Mouse (Mus musculus) limb, embryonic 11.5 days (tissue): ENCODE results near the gene Gm48552. TPM values are rescaled to one million over a fixed set of nuclear protein-coding genes. Genes with fewer than 3 reads are reported as not detected.

Experiments
- ATAC-seq: fragments of 200-750 bp; cut with Nextera tagmentation; 2 replicates; pipeline ENCODE4 v1.8.0; 2017; ENCODE audit warnings: low read depth; ENCODE audit not compliant: insufficient number of reproducible peaks, low FRiP score, low TSS enrichment
- DNase-seq: peaks from one replicate; pipeline ENCODE4 v3.0.0-alpha.2; 2015; ENCODE audit warnings: low spot score
- H3K27ac ChIP-seq: fragments of 300-500 bp; sonication (generic); replicated peaks from 2 replicates; pipeline ENCODE4 v1.5.1; 2014; ENCODE audit warnings: low read depth, mild to moderate bottlenecking, low read length
- H3K27me3 ChIP-seq: fragments of 300-500 bp; sonication (generic); 2 replicates; pipeline ENCODE4 v1.6.1; 2014; ENCODE audit warnings: mild to moderate bottlenecking, low read length, mixed read lengths; ENCODE audit not compliant: control insufficient read depth, insufficient read depth
- H3K36me3 ChIP-seq: fragments of 300-500 bp; sonication (generic); 2 replicates; pipeline ENCODE4 v1.6.1; 2014; ENCODE audit warnings: mild to moderate bottlenecking, low read length, moderate library complexity, mixed read lengths; ENCODE audit not compliant: control insufficient read depth, insufficient read depth
- H3K4me1 ChIP-seq: fragments of 300-500 bp; sonication (generic); 2 replicates; pipeline ENCODE4 v1.6.1; 2014; ENCODE audit warnings: low read length, mixed read lengths; ENCODE audit not compliant: control insufficient read depth, insufficient read depth
- H3K4me2 ChIP-seq: fragments of 300-500 bp; sonication (generic); 2 replicates; pipeline ENCODE4 v1.6.1; 2014; ENCODE audit warnings: low read depth, mild to moderate bottlenecking, moderate library complexity; ENCODE audit not compliant: severe bottlenecking
- H3K4me3 ChIP-seq: fragments of 300-500 bp; sonication (generic); 2 replicates; pipeline ENCODE4 v1.5.1; 2014; ENCODE audit warnings: low read depth, low read length
- H3K9ac ChIP-seq: fragments of 300-500 bp; sonication (generic); 2 replicates; pipeline ENCODE4 v1.6.1; 2014; ENCODE audit warnings: mild to moderate bottlenecking, low read length
- H3K9me3 ChIP-seq: fragments of 300-500 bp; sonication (generic); 2 replicates; pipeline ENCODE4 v1.6.1; 2016; ENCODE audit warnings: low read length; ENCODE audit not compliant: control insufficient read depth
- WGBS: fragments of 180-500 bp; shearing (Covaris S2); extraction: QIAGEN DNeasy Blood & Tissue Kit; methylation state at CpG from one replicate; pipeline ENCODE4 v1.1.7; 2014; 5-methylcytosine and 5-hydroxymethylcytosine counted together
- polyA plus RNA-seq: library from polyadenylated mRNA; unstranded; fragments of >200 nt; fragmentation: Nextera tagmentation; extraction: Ambion mirVana; gene quantifications from 2 replicates; pipeline ENCODE4 v1.2.1, GENCODE M21; 2014

The Gm48552 gene
- polyA plus RNA-seq, 1 experiment from 2014 or later, result 1.0 TPM

GRCm38 (mm10) chr10:81365073-81365472 lies 23.7 kb upstream of the Gm48552 start:
- Histone ChIP-seq H3K9me3 (no peaks in the 10 kb centered on the region), H3K27me3 (peaks cover 27% of the 10 kb centered on the region), H3K4me1 (peaks cover 17% of the 10 kb centered on the region), H3K27ac (no peak overlapping the region), H3K9ac (no peak overlapping the region), H3K4me3 (peak overlapping the region; percentile 28; the same call in 1 of the 2 replicates), H3K4me2 (peak overlapping the region; percentile 54; the same call in 1 of the 2 replicates), H3K36me3 (peaks cover 28% of the 10 kb centered on the region)
- 35% methylated on average over 4 of the region's 4 CpGs for WGBS
- peak; percentile 19; the same call in 1 of the 2 replicates for ATAC-seq
- DNase-seq, result peak; percentile 50

- no peak for DNase-seq
- WGBS, result 30% methylated on average over 12 of the region's 12 CpGs
These were observed 22.9 kb upstream of the Gm48552 start, which contains the start of gene 4930404N11Rik for GRCm38 (mm10) chr10:81365672-81366476. TSS of gene 4930404N11Rik (minus strand) at chr10:81365816.

GRCm38 (mm10) chr10:81366477-81367206 lies 22.2 kb upstream of the Gm48552 start:
- H3K9ac ChIP-seq, result no peak overlapping the region
- peaks cover 37% of the 10 kb centered on the region for H3K36me3 ChIP-seq
- WGBS, result 82% methylated on average over 6 of the region's 6 CpGs
- no peaks in the 10 kb centered on the region for H3K9me3 ChIP-seq
- ATAC-seq (no peak), DNase-seq (no peak)
- H3K27ac ChIP-seq, result no peak overlapping the region
- H3K4me3 ChIP-seq, result no peak overlapping the region
- peaks cover 17% of the 10 kb centered on the region for H3K4me1 ChIP-seq
- H3K4me2 ChIP-seq, result no peak overlapping the region
- peaks cover 27% of the 10 kb centered on the region for H3K27me3 ChIP-seq

More at GRCm38 (mm10) chr10:81365672-81366476, 22.9 kb upstream of the Gm48552 start, which contains the start of gene 4930404N11Rik:
- Histone ChIP-seq H3K9me3 (no peaks in the 10 kb centered on the region), H3K4me3 (peak within 1 kb of the TSS; percentile 28), H3K9ac (0 out of 2 replicates have a peak within 1 kb of the TSS, but pooled peaks have one; percentile 4), H3K4me1 (peaks cover 17% of the 10 kb centered on the region), H3K27me3 (peaks cover 27% of the 10 kb centered on the region), H3K27ac (no peak within 1 kb of the TSS), H3K36me3 (peaks cover 34% of the 10 kb centered on the region), H3K4me2 (peak within 1 kb of the TSS; percentile 54; the same call in 1 of the 2 replicates)
- ATAC-seq, result no peak; the same call in 1 of the 2 replicates

- ATAC-seq (no peak), DNase-seq (no peak)
- Histone ChIP-seq H3K4me2 (no peak overlapping the region), H3K27me3 (peaks cover 27% of the 10 kb centered on the region), H3K4me3 (no peak overlapping the region), H3K36me3 (peaks cover 37% of the 10 kb centered on the region), H3K4me1 (peaks cover 17% of the 10 kb centered on the region), H3K9ac (no peak overlapping the region), H3K27ac (no peak overlapping the region), H3K9me3 (no peaks in the 10 kb centered on the region)
- WGBS, result 88% methylated on average over 6 of the region's 6 CpGs
These were observed 21.7 kb upstream of the Gm48552 start for GRCm38 (mm10) chr10:81367207-81367495.

- no peak overlapping the region for H3K27ac ChIP-seq
- H3K4me2 ChIP-seq, result 0 out of 2 replicates have a peak overlapping the region, but pooled peaks have one; percentile 2
- no peak overlapping the region for H3K4me3 ChIP-seq
- no peaks in the 10 kb centered on the region for H3K9me3 ChIP-seq
- no peak overlapping the region for H3K9ac ChIP-seq
- 95% methylated on average over 10 of the region's 10 CpGs for WGBS
- H3K36me3 ChIP-seq, result peaks cover 13% of the 10 kb centered on the region; the same call in 1 of the 2 replicates
- H3K27me3 ChIP-seq, result no peaks in the 10 kb centered on the region
- ATAC-seq (no peak), DNase-seq (no peak)
- H3K4me1 ChIP-seq, result peaks cover 13% of the 10 kb centered on the region
These were observed 13.5 kb upstream of the Gm48552 start for GRCm38 (mm10) chr10:81375322-81375721.

GRCm38 (mm10) chr10:81376561-81377361 lies 12.0 kb upstream of the Gm48552 start:
- Histone ChIP-seq H3K4me3 (peak overlapping the region; percentile 65), H3K4me1 (peaks cover 13% of the 10 kb centered on the region), H3K9ac (peak overlapping the region; percentile 75), H3K9me3 (no peaks in the 10 kb centered on the region), H3K36me3 (0 out of 2 replicates have a peak, but pooled peaks cover 5% of the 10 kb centered on the region), H3K27ac (0 out of 2 replicates have a peak overlapping the region, but pooled peaks have one; percentile 30), H3K4me2 (peak overlapping the region; percentile 82), H3K27me3 (no peaks in the 10 kb centered on the region)
- ATAC-seq, result no peak
- WGBS, result 36% methylated on average over 6 of the region's 6 CpGs
- DNase-seq, result no peak

- H3K27ac ChIP-seq, result peak overlapping the region; percentile 30; the same call in 1 of the 2 replicates
- H3K4me3 ChIP-seq, result peak overlapping the region; percentile 65
- peak overlapping the region; percentile 75 for H3K9ac ChIP-seq
- no peaks in the 10 kb centered on the region for H3K9me3 ChIP-seq
- peaks cover 13% of the 10 kb centered on the region for H3K4me1 ChIP-seq
- ATAC-seq (no peak), DNase-seq (no peak)
- H3K4me2 ChIP-seq, result peak overlapping the region; percentile 82
- no peaks in the 10 kb centered on the region for H3K27me3 ChIP-seq
- 80% methylated on average over 2 of the region's 2 CpGs for WGBS
- H3K36me3 ChIP-seq, result 0 out of 2 replicates have a peak, but pooled peaks cover 5% of the 10 kb centered on the region
These were observed 11.5 kb upstream of the Gm48552 start for GRCm38 (mm10) chr10:81377362-81377664.
